Mouse (Mus musculus) regulatory T cell (primary cell): ENCODE measurements at regions not wholly inside any gene's neighbourhood (a gene's known extent, or its start where the extent isn't known, plus 50 kb on each side); places are given as distances from the start of the nearest gene placed in this dataset.

Source experiments
- in situ Hi-C: fragments of 300-600 bp; cut with MboI, MseI; formaldehyde crosslinking; loops from one replicate; pipeline ENCODE4 v1.15.1; 2025; ENCODE audit warnings: high pct_unique_total_duplicates

- in situ Hi-C loops = no loop called here
Measured at GRCm38 (mm10) chr6:108717681-108718080, 57.3 kb downstream of the Bhlhe40 start.

GRCm38 (mm10) chr6:108718887-108719286, 58.5 kb downstream of the Bhlhe40 start:
- in situ Hi-C loops = no loop called here

GRCm38 (mm10) chr6:108719977-108720376, 59.5 kb downstream of the Bhlhe40 start:
- in situ Hi-C loops = no loop called here

- in situ Hi-C loops = no loop called here
Measured at GRCm38 (mm10) chr6:108720978-108721377, 60.5 kb downstream of the Bhlhe40 start.

- in situ Hi-C loops = no loop called here
Measured at GRCm38 (mm10) chr6:108721557-108721956, 61.1 kb downstream of the Bhlhe40 start.

GRCm38 (mm10) chr6:108723236-108723635, 59.7 kb upstream of the Arl8b start:
- in situ Hi-C loops = no loop called here

GRCm38 (mm10) chr6:108723751-108724150, 59.1 kb upstream of the Arl8b start:
- in situ Hi-C loops = no loop called here

GRCm38 (mm10) chr6:108731107-108731630, 51.7 kb upstream of the Arl8b start:
- in situ Hi-C loops = loop anchor here (5.0 to 25.0 kb wide), 2 partner anchors 314 to 644 kb away; no protein-coding TSS in a partner anchor
